Mouse (Mus musculus) heart, postnatal 10 days (tissue): ENCODE measurements around the gene Tarsl2. TPM values are rescaled to one million over a fixed set of nuclear protein-coding genes. Genes with fewer than 3 reads are reported as not detected.

Experiments
- DNase-seq, 2 experiments: peaks; one replicate each; pipeline ENCODE4 v3.0.0; 2021
- intact Hi-C: fragments of 180-260 bp; cut with DNase I; formaldehyde crosslinking; loops from one replicate; pipeline ENCODE4 v1.15.1; 2025
- total RNA-seq, 2 experiments: library from RNA; stranded (reverse); gene quantifications; 2 replicates each; pipeline ENCODE4 v1.2.3; 2021

The Tarsl2 gene
- total RNA-seq, 2 experiments from 2014 or later = 26.7 to 27.7 TPM

DNA sequence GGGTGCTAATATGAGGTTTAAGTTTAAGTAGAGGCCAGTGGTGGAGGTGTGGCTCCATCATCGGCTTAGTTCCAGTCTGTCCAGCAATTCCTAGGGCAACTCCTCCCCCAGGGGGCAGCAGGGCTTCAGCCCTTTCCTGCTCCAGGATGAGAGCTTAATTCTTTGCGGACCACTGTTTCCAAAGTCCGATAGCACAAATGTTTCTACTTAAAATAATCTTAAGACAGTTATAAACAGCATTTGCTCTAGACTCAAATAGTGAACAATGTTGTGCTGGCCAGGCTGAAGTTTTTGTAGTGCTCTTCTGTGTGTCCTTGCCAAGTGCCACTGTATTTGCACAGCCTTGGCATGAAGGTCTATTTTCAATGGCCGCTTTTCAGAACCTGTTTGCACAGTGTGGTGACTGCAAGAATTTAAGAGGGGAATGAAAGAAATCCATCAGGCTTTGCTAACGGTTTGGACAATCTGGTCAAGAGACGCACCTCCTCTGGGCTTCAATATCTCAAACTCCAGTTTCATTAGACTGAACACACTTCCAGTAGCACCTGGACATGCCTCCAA lies 757 bp upstream of the Tarsl2 start:
- peak; percentile 4 to 25 for DNase-seq
- intact Hi-C loops = loop anchor here (5.0 kb wide), 1 partner anchor 327 kb away; no protein-coding TSS in a partner anchor

- intact Hi-C loops = no loop called here
- no peak for DNase-seq
Measured at GRCm38 (mm10) chr7:65645996-65646395, 1.3 kb downstream of the Tarsl2 start.

GRCm38 (mm10) chr7:65650662-65651061 lies 6.0 kb downstream of the Tarsl2 start:
- intact Hi-C loops = no loop called here
- no peak for DNase-seq

GRCm38 (mm10) chr7:65657490-65658120 lies 12.9 kb downstream of the Tarsl2 start:
- DNase-seq = no peak
- intact Hi-C loops = no loop called here

GRCm38 (mm10) chr7:65663225-65663790 lies 18.6 kb downstream of the Tarsl2 start:
- intact Hi-C loops = no loop called here

GRCm38 (mm10) chr7:65663886-65664285 lies 19.2 kb downstream of the Tarsl2 start:
- intact Hi-C loops = no loop called here
- DNase-seq = peak in 1 of 2 experiments; percentile 9

More at GRCm38 (mm10) chr7:65663225-65663790, 18.6 kb downstream of the Tarsl2 start:
- no peak for DNase-seq

DNA sequence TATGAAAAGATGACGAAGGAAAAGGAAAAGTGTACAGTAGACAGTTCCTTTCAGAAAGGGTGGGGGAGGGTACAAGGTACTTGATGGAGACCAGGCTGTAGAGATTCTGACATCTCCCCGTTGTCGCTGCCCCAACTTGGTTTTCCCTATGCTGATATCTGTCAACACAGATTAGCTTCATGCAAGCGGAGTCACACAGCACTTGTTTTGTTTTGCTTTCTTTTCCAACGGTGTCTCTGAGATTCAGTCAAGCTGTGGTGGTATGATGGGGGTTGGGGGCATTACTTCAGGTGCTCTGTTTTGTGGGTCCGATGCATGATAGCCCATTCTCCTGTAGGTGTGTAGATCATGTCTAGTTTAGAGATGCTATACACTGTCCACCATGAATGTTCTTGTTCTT lies 22.8 kb downstream of the Tarsl2 start:
- DNase-seq = no peak
- intact Hi-C loops = no loop called here

DNA sequence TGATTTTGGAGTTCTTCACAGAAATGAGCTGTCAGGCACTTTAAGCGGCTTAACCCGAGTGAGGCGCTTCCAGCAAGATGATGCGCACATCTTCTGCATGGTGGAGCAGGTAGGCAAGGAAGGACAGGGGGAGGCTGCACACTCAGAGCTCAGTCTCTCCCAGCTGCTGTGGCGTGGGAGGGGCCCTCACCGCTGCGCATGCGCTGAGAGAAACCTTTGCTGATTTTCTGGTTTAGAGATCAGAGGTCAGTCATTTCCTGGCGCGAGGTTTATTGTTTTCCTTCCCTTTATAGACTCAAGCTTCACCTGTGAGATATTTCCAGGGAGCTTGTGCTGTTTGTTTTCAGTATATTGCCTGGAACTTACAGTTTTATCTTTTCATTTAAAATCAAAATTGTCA lies 33.4 kb downstream of the Tarsl2 start:
- DNase-seq = no peak
- intact Hi-C loops = no loop called here

GRCm38 (mm10) chr7:65678900-65679595 lies 34.4 kb downstream of the Tarsl2 start:
- no peak for DNase-seq
- intact Hi-C loops = no loop called here

- intact Hi-C loops = no loop called here
- no peak for DNase-seq
Measured at GRCm38 (mm10) chr7:65681166-65681565, 36.5 kb downstream of the Tarsl2 start.

- intact Hi-C loops = no loop called here
- DNase-seq = no peak
Measured at GRCm38 (mm10) chr7:65684256-65684835, 39.6 kb downstream of the Tarsl2 start.

DNA sequence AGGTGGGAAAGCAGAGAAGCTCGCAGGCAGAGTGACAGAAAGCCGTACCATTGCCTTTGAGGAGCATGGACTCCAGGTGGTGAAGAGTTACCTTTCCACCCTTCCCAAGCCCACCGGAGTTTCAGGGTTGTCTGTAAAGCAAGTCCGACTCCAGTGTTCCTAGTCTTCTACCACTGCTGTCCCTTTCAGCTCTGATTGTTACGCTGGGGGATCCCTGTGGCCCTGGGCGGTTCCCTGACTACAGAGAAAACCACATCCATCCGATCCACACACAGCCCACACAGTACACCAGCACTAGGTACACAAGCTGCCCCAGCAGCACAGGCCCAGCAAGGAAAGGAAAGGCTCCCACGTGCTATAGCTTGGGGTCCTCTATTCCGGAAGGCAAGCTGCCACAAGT lies 42.0 kb downstream of the Tarsl2 start:
- no peak for DNase-seq
- intact Hi-C loops = no loop called here

DNA sequence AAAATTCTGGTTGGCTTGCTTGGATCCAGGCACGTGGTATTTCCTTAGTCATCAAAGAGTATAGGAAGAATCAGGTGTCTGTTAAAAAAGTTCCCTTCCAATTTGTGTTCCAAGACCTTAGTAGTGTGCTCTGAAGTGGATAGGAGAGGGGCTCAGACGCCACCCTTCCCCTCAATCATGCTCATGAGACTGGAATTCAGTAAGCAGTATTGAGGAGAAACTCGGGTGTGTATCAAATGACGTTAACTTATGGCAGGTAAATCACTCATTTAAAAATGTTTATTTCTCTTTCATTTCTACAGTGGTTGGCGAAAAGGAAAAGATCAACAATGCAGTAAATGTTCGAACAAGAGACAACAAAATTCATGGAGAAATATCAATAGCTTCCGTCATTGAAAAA lies 46.2 kb downstream of the Tarsl2 start, which contains the start of gene Tm2d3:
Tm2d3 (plus strand) TSS at position 301 of the 400 bp plus-strand sequence.
- DNase-seq = no peak
- intact Hi-C loops = no loop called here

- DNase-seq = no peak
- intact Hi-C loops = no loop called here
Measured at GRCm38 (mm10) chr7:65691929-65692605, 47.4 kb downstream of the Tarsl2 start.

GRCm38 (mm10) chr7:65692883-65693282 lies 48.2 kb downstream of the Tarsl2 start:
- intact Hi-C loops = no loop called here
- DNase-seq = no peak

- intact Hi-C loops = no loop called here
- DNase-seq = peak; percentile 92 to 94
Measured at GRCm38 (mm10) chr7:65693301-65693821, 48.7 kb downstream of the Tarsl2 start.

DNA sequence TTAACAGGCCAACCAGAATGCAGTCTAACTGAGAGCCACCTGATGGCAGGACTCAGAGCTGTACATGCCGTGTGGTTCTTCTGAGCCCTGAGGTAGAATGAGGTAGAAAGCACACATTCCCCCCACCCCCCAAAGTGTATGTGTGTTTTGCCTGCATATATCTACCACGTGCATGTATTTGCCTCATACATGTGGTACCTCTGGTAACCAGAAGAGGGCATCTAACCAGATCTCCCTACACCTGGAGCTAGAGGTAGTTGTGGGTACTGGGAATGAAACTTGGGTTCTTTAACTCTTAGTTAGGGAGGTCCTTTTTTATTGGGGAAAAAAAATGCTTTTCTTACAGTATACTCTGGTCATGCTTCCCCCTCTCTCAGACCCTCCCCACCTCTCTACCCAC lies 51.8 kb downstream of the Tarsl2 start:
- peak in 1 of 2 experiments; percentile 20 for DNase-seq
- intact Hi-C loops = no loop called here

DNA sequence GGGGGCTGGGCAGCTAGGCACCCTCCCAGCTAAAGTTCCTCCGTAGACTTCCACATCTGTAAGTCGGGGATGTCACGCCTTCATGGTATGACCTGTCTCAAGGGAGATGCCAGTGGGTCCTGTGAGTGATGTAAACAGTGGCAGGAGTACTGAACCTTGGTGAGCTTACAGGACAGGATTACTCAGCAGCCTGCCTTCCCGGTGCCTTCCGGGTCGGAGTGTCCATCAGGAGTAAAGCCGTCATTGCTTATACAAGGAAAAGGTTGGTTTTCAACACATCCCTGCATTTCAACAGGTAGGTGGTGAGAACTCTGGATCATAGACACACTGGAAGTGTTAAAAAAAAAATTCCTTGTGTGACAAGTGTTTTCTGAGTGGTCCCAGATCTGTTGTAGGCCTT lies 57.4 kb downstream of the Tarsl2 start:
- intact Hi-C loops = loop anchor here (10.0 kb wide), 1 partner anchor 153 kb away; no protein-coding TSS in a partner anchor

GRCm38 (mm10) chr7:65704818-65705242 lies 60.1 kb downstream of the Tarsl2 start:
- intact Hi-C loops = loop anchor here (1.0 to 10.0 kb wide), 4 partner anchors 42 to 350 kb away; no protein-coding TSS in a partner anchor
- peak; percentile 71 to 85 for DNase-seq

More for the DNA sequence above, 57.4 kb downstream of the Tarsl2 start:
- no peak for DNase-seq

GRCm38 (mm10) chr7:65708506-65708905 lies 63.8 kb downstream of the Tarsl2 start:
- intact Hi-C loops = loop anchor here (5.0 to 10.0 kb wide), 2 partner anchors 39 to 146 kb away; no protein-coding TSS in a partner anchor
- DNase-seq = no peak
